ENCODE assay signal across 8 mouse cellular contexts in genomic region chr1:151250529-151251193, GRCm38 (mm10). TPM values are rescaled to one million over a fixed set of nuclear protein-coding genes. Genes with fewer than 3 reads are reported as not detected.
DNase-seq lines count a peak whose midpoint lies in the region; ATAC-seq and TF ChIP-seq lines count a peak whose summit lies in the region.

No protein-coding gene starts in this region.

- peak overlapping the region; percentile 30 for H3K4me2 ChIP-seq in hindbrain, embryonic 15.5 days

- H3K4me3 ChIP-seq in C2C12 (ENCODE audit: insufficient read depth, poor library complexity, severe bottlenecking): no peak overlapping the region
- H3K4me3 ChIP-seq in gastrocnemius, adult 2 months: peak overlapping the region; percentile 57
- no peak overlapping the region for H3K4me3 ChIP-seq in hindbrain, embryonic 15.5 days

- ATAC-seq in hindbrain, embryonic 15.5 days (ENCODE audit: low FRiP score, low read depth): peak; percentile 56; the same call in 1 of the 2 replicates

- WGBS in hindbrain, embryonic 15.5 days: 46% methylated on average over 18 of the region's 18 CpGs

- peak overlapping the region; percentile 63 for H3K27ac ChIP-seq in gastrocnemius, adult 2 months
- H3K27ac ChIP-seq in hindbrain, embryonic 15.5 days (replicated peaks): no peak overlapping the region

- peaks cover 15% of the 10 kb centered on the region for H3K79me2 ChIP-seq in C2C12 (ENCODE audit: control insufficient read depth, insufficient read depth)

- no peak overlapping the region for H3K9ac ChIP-seq in hindbrain, embryonic 15.5 days

- no peak for TF ChIP-seq CTCF in C2C12 (IDR thresholded peaks at IDR 0.05; ENCODE audit: control insufficient read depth, insufficient read depth, insufficient read length)
- TF ChIP-seq CTCF in gastrocnemius, adult 2 months (IDR thresholded peaks at IDR 0.05): no peak

- no peaks in the 10 kb centered on the region for H3K9me3 ChIP-seq in hindbrain, embryonic 15.5 days

- H3K79me3 ChIP-seq in C2C12 (ENCODE audit: low read depth): no peaks in the 10 kb centered on the region

- intact Hi-C loops in gastrocnemius, adult 2 months (cut with DNase I): no loop called here

- peak overlapping the region; percentile 57 for H3ac ChIP-seq in C2C12 (ENCODE audit: control insufficient read depth, insufficient read length, low read depth)

- peaks cover 8% of the 10 kb centered on the region for H3K36me3 ChIP-seq in C2C12 (ENCODE audit: control insufficient read depth, insufficient read depth)
- no peaks in the 10 kb centered on the region for H3K36me3 ChIP-seq in hindbrain, embryonic 15.5 days

- no peaks in the 10 kb centered on the region for H3K27me3 ChIP-seq in C2C12 (ENCODE audit: control insufficient read depth, insufficient read depth, insufficient read length)
- H3K27me3 ChIP-seq in hindbrain, embryonic 15.5 days: no peaks in the 10 kb centered on the region

- H3K4me1 ChIP-seq in hindbrain, embryonic 15.5 days (replicated peaks): no peaks in the 10 kb centered on the region; the same call in 1 of the 2 replicates

- DNase-seq in ZHBTc4 (ENCODE audit: low read depth, low spot score): peak; percentile 62
- DNase-seq in gastrocnemius, adult 2 months: peak; percentile 78
- DNase-seq in left cerebral cortex, adult 18-20 months (ENCODE audit: low spot score in 2 of 2): peak; percentile 53 to 66
- peak; percentile 83 for DNase-seq in lung, postnatal 36 days
- DNase-seq in right cerebral cortex, postnatal 25 days: peak; percentile 48
- no peak for DNase-seq in cerebellum, adult 18-20 months

TF ChIP-seq in C2C12, 6 proteins besides CTCF, POLR2A, EP300 and RAD21:
- TF ChIP-seq CEBPB (IDR thresholded peaks at IDR 0.05; ENCODE audit: low read depth) (no peak), MAX (IDR thresholded peaks at IDR 0.05) (peak; percentile 67), USF1 (IDR thresholded peaks at IDR 0.05; ENCODE audit: low read depth) (peak; percentile 99), MYOD1 (IDR thresholded peaks at IDR 0.05; ENCODE audit: control insufficient read depth, insufficient read length, low read depth) (peak; percentile 96), FOSL1 (IDR thresholded peaks at IDR 0.05; ENCODE audit: insufficient read depth, low read length, poor library complexity, severe bottlenecking) (peak; percentile 32), MYOG (IDR thresholded peaks at IDR 0.05; ENCODE audit: control insufficient read depth, extremely low read depth, insufficient read length) (no peak)

RNA-seq across cellular contexts. Expression of gene Gm47996, which starts 40.7 kb away (rescaled TPM):
- not detected for polyA plus RNA-seq in C2C12 (2012; fragmentation: generic; extraction: Trizol)
- total RNA-seq in gastrocnemius, adult 2 months (2021): under 1 TPM in 1 of 2 experiments, not detected in 1; 0.28 TPM
- not detected in 2 replicates for polyA plus RNA-seq in hindbrain, embryonic 15.5 days (2015; fragmentation: Nextera tagmentation; extraction: Ambion mirVana)
- total RNA-seq in left cerebral cortex, adult 18-20 months (2021): not detected

RNA-seq across cellular contexts. Expression of gene 3110040M04Rik, which starts 46.7 kb away (rescaled TPM):
- polyA plus RNA-seq in C2C12 (2012; fragmentation: generic; extraction: Trizol): not detected
- total RNA-seq in gastrocnemius, adult 2 months (2021): under 1 TPM; 0.43 to 0.59 TPM
- polyA plus RNA-seq in hindbrain, embryonic 15.5 days (2015; fragmentation: Nextera tagmentation; extraction: Ambion mirVana): not detected in 2 replicates
- total RNA-seq in left cerebral cortex, adult 18-20 months (2021): not detected

RNA-seq across cellular contexts. Expression of gene Gm47995, which starts 52.4 kb away (rescaled TPM):
- polyA plus RNA-seq in C2C12 (2012; fragmentation: generic; extraction: Trizol): 0.05 TPM
- not detected for total RNA-seq in gastrocnemius, adult 2 months (2021)
- not detected in 2 replicates for polyA plus RNA-seq in hindbrain, embryonic 15.5 days (2015; fragmentation: Nextera tagmentation; extraction: Ambion mirVana)
- total RNA-seq in left cerebral cortex, adult 18-20 months (2021): not detected

RNA-seq across cellular contexts. Expression of gene Gm8947, which starts 58.5 kb away (rescaled TPM):
- 0.05 TPM for polyA plus RNA-seq in C2C12 (2012; fragmentation: generic; extraction: Trizol)
- total RNA-seq in gastrocnemius, adult 2 months (2021): under 1 TPM in 1 of 2 experiments, not detected in 1; 0.28 TPM
- not detected in 2 replicates for polyA plus RNA-seq in hindbrain, embryonic 15.5 days (2015; fragmentation: Nextera tagmentation; extraction: Ambion mirVana)
- not detected for total RNA-seq in left cerebral cortex, adult 18-20 months (2021)

Comparison
In these comparisons a context has a peak if more than half of its experiments do, and no peak if none do; other contexts are left out.
1. DNase-seq: peak in ZHBTc4 (single experiment), gastrocnemius, adult 2 months (single experiment), left cerebral cortex, adult 18-20 months (2 of 2), lung, postnatal 36 days (single experiment) and right cerebral cortex, postnatal 25 days (single experiment); none in cerebellum, adult 18-20 months (0 of 2).